Mouse (Mus musculus) 3T3-L1 (cell line): ENCODE data around the gene Gatb.

Source experiments
- DNase-seq: peaks from one replicate; pipeline ENCODE4 v3.0.0-alpha.2; 2015; ENCODE audit warnings: low read depth, low spot score

Gene Gatb

GRCm38 (mm10) chr3:85703141-85703882 lies 129.4 kb downstream of the Gatb start:
- no peak for DNase-seq
